Comparison of ENCODE assay signal across 8 mouse cellular contexts in genomic region chr17:31519344-31519945, GRCm38 (mm10). TPM values are rescaled to one million over a fixed set of nuclear protein-coding genes. Genes with fewer than 3 reads are reported as not detected.
DNase-seq lines count a peak whose midpoint lies in the region; ATAC-seq and TF ChIP-seq lines count a peak whose summit lies in the region.

No protein-coding gene starts in this region.

- peaks cover 22% of the 10 kb centered on the region for H3K4me1 ChIP-seq in heart, embryonic 10.5 days
- H3K4me1 ChIP-seq in forebrain, postnatal 0 days (ENCODE audit: insufficient read depth), result peaks cover 17% of the 10 kb centered on the region
- peaks cover 54% of the 10 kb centered on the region for H3K4me1 ChIP-seq in megakaryocyte, embryonic 14.5 days

- H3K4me2 ChIP-seq in forebrain, postnatal 0 days (ENCODE audit: low read depth), result peak overlapping the region; percentile 69

- TF ChIP-seq CTCF in forebrain, postnatal 0 days (IDR thresholded peaks at IDR 0.05; ENCODE audit: low read depth), result no peak; the same call in 1 of the 2 replicates

- H3K27ac ChIP-seq in heart, embryonic 10.5 days, result peak overlapping the region; percentile 91
- no peak overlapping the region for H3K27ac ChIP-seq in forebrain, postnatal 0 days (ENCODE audit: low read depth, low read length)

- peaks cover 20% of the 10 kb centered on the region for H3K36me3 ChIP-seq in heart, embryonic 10.5 days
- H3K36me3 ChIP-seq in forebrain, postnatal 0 days (ENCODE audit: insufficient read depth), result no peaks in the 10 kb centered on the region
- peaks cover 26% of the 10 kb centered on the region for H3K36me3 ChIP-seq in megakaryocyte, embryonic 14.5 days (replicated peaks; ENCODE audit: low read length)

- peak overlapping the region; percentile 88 for H3K4me3 ChIP-seq in heart, embryonic 10.5 days
- H3K4me3 ChIP-seq in forebrain, postnatal 0 days (ENCODE audit: low read depth, low read length), result peak overlapping the region; percentile 69
- H3K4me3 ChIP-seq in megakaryocyte, embryonic 14.5 days (replicated peaks), result peak overlapping the region; percentile 96

- no peak for DNase-seq in heart, embryonic 10.5 days (ENCODE audit: low spot score)
- no peak for DNase-seq in heart, postnatal 25 days (ENCODE audit: low spot score)
- peak; percentile 66 for DNase-seq in ES-CJ7 (ENCODE audit: low read depth, low spot score)
- no peak for DNase-seq in forebrain, postnatal 0 days
- DNase-seq in thymus, postnatal 25 days, result no peak
- DNase-seq in gastrocnemius, postnatal 25 days, result no peak
- no peak for DNase-seq in frontal cortex, postnatal 36 days (ENCODE audit: low spot score in 2 of 2)

- 4% methylated on average over 7 of the region's 7 CpGs for WGBS in heart, embryonic 10.5 days
- WGBS in forebrain, postnatal 0 days, result 4% methylated on average over 7 of the region's 7 CpGs

- H3K27me3 ChIP-seq in heart, embryonic 10.5 days (ENCODE audit: insufficient read depth, poor library complexity, severe bottlenecking), result no peaks in the 10 kb centered on the region
- no peaks in the 10 kb centered on the region for H3K27me3 ChIP-seq in forebrain, postnatal 0 days (ENCODE audit: insufficient read depth, low read length)
- peaks cover 3% of the 10 kb centered on the region for H3K27me3 ChIP-seq in megakaryocyte, embryonic 14.5 days (replicated peaks)

- no peaks in the 10 kb centered on the region for H3K9me3 ChIP-seq in heart, embryonic 10.5 days
- H3K9me3 ChIP-seq in forebrain, postnatal 0 days (ENCODE audit: low read length), result no peaks in the 10 kb centered on the region
- no peaks in the 10 kb centered on the region for H3K9me3 ChIP-seq in megakaryocyte, embryonic 14.5 days

- H3K9ac ChIP-seq in forebrain, postnatal 0 days, result 0 out of 2 replicates have a peak overlapping the region, but pooled peaks have one; percentile 10

- peak; percentile 64 for ATAC-seq in forebrain, postnatal 0 days

- intact Hi-C loops in heart, postnatal 25 days (cut with DNase I), result loop anchor here (10.0 kb wide), 1 partner anchor 505 kb away; no protein-coding TSS in a partner anchor

RNA-seq across cellular contexts. Expression of gene Wdr4, which starts 0.3 kb away (rescaled TPM):
- 38.2 and 49.3 TPM in 2 replicates for polyA plus RNA-seq in heart, embryonic 10.5 days (2016; fragmentation: Nextera tagmentation; extraction: Ambion mirVana)
- 1 to 10 TPM; 5.7 to 7.4 TPM for total RNA-seq in heart, postnatal 25 days (2021)
- total RNA-seq in forebrain, postnatal 0 days (2014; rRNA removed), result 54.4 and 55.7 TPM in 2 replicates
- polyA plus RNA-seq in forebrain, postnatal 0 days (2015; fragmentation: Nextera tagmentation; extraction: Ambion mirVana), result 28.7 and 31.7 TPM in 2 replicates
- 13.5 and 35.0 TPM in 2 replicates for polyA plus RNA-seq in megakaryocyte, embryonic 14.5 days (2012; ENCODE audit: insufficient read depth, low replicate concordance)
- 1 to 10 TPM; 5.1 to 6.7 TPM for total RNA-seq in gastrocnemius, postnatal 25 days (2021)

RNA-seq across cellular contexts. Expression of gene Ndufv3, which starts 0.5 kb away (rescaled TPM):
- polyA plus RNA-seq in heart, embryonic 10.5 days (2016; fragmentation: Nextera tagmentation; extraction: Ambion mirVana), result 392 and 480 TPM in 2 replicates
- total RNA-seq in heart, postnatal 25 days (2021), result 1,000 to 10,000 TPM; 1,413 to 1,444 TPM
- 337 and 459 TPM in 2 replicates for total RNA-seq in forebrain, postnatal 0 days (2014; rRNA removed)
- 500 and 583 TPM in 2 replicates for polyA plus RNA-seq in forebrain, postnatal 0 days (2015; fragmentation: Nextera tagmentation; extraction: Ambion mirVana)
- 77.3 and 604 TPM in 2 replicates for polyA plus RNA-seq in megakaryocyte, embryonic 14.5 days (2012; ENCODE audit: insufficient read depth, low replicate concordance)
- 100 to 1,000 TPM; 458 to 461 TPM for total RNA-seq in gastrocnemius, postnatal 25 days (2021)

RNA-seq across cellular contexts. Expression of gene Pknox1, which starts 45.1 kb away (rescaled TPM):
- polyA plus RNA-seq in heart, embryonic 10.5 days (2016; fragmentation: Nextera tagmentation; extraction: Ambion mirVana), result 20.9 and 21.9 TPM in 2 replicates
- 10 to 100 TPM in 1 of 2 experiments, 1 to 10 TPM in 1; 9.9 to 14.6 TPM for total RNA-seq in heart, postnatal 25 days (2021)
- 26.1 and 30.6 TPM in 2 replicates for total RNA-seq in forebrain, postnatal 0 days (2014; rRNA removed)
- 16.7 and 18.5 TPM in 2 replicates for polyA plus RNA-seq in forebrain, postnatal 0 days (2015; fragmentation: Nextera tagmentation; extraction: Ambion mirVana)
- 2.5 TPM in 1 of 2 replicates, not detected in the other for polyA plus RNA-seq in megakaryocyte, embryonic 14.5 days (2012; ENCODE audit: insufficient read depth, low replicate concordance)
- total RNA-seq in gastrocnemius, postnatal 25 days (2021), result 1 to 10 TPM; 5.9 to 7.0 TPM
